11 mouse cellular contexts compared by ENCODE assay signal in genomic region chr11:89065297-89065696, GRCm38 (mm10). TPM values are rescaled to one million over a fixed set of nuclear protein-coding genes. Genes with fewer than 3 reads are reported as not detected.
DNase-seq lines count a peak whose midpoint lies in the region; ATAC-seq and TF ChIP-seq lines count a peak whose summit lies in the region.
"Had no signal": no experiment of that assay in that cellular context is flagged by ENCODE, and none has a peak within 500 bp of the region (broad histone marks: within the 10 kb centered on the region; RNA-seq: fewer than 3 reads in every experiment).

No protein-coding gene starts in this region.

- no peak overlapping the region for H3K9ac ChIP-seq in liver, embryonic 12.5 days
- no peak overlapping the region for H3K9ac ChIP-seq in MEL (ENCODE audit: control insufficient read depth, low read depth, low read length, poor library complexity, severe bottlenecking)

- H3K4me1 ChIP-seq in liver, embryonic 12.5 days = peaks cover 27% of the 10 kb centered on the region
- peaks cover 0 to 2% of the 10 kb centered on the region in 2 experiments; a peak in 1 of 4 replicates for H3K4me1 ChIP-seq in MEL (ENCODE audit: control insufficient read depth in 1 of 2, insufficient read depth in 2 of 2, low read length in 2 of 2)

- no peaks in the 10 kb centered on the region for H3K9me3 ChIP-seq in liver, embryonic 12.5 days (replicated peaks)
- H3K9me3 ChIP-seq in MEL (replicated peaks; ENCODE audit: insufficient read depth, low read length) = no peaks in the 10 kb centered on the region

- TF ChIP-seq POLR2A in MEL (IDR thresholded peaks at IDR 0.05; ENCODE audit: control insufficient read depth in 1 of 2, insufficient read depth in 1 of 2, low read depth in 1 of 2, low read length in 2 of 2, poor library complexity in 1 of 2) = no peak

- 86% methylated on average over 3 of the region's 3 CpGs for WGBS in liver, embryonic 12.5 days (ENCODE audit: insufficient replicate concordance)

- TF ChIP-seq CTCF in MEL (IDR thresholded peaks at IDR 0.05 in 2 of 3, conservative IDR thresholded peaks at IDR 0.05 in 1 of 3; ENCODE audit: control insufficient read depth in 1 of 3, insufficient read depth in 1 of 3, low read depth in 2 of 3, low read length in 3 of 3, poor library complexity in 1 of 3, severe bottlenecking in 1 of 3) = peak; percentile 2 to 71 (median 53); a peak in 4 of 6 replicates

- no peak for ATAC-seq in liver, embryonic 12.5 days

- H3K4me2 ChIP-seq in liver, embryonic 12.5 days = no peak overlapping the region

- H3K27ac ChIP-seq in liver, embryonic 12.5 days = no peak overlapping the region
- H3K27ac ChIP-seq in MEL (ENCODE audit: control insufficient read depth, low read depth, low read length) = no peak overlapping the region

- no peak for TF ChIP-seq EP300 in MEL (IDR thresholded peaks at IDR 0.05; ENCODE audit: low read depth in 1 of 2, low read length in 2 of 2)

- H3K36me3 ChIP-seq in liver, embryonic 12.5 days = no peaks in the 10 kb centered on the region
- peaks cover 0 to 11% of the 10 kb centered on the region in 2 experiments; a peak in 2 of 4 replicates for H3K36me3 ChIP-seq in MEL (ENCODE audit: control insufficient read depth in 1 of 2, insufficient read depth in 2 of 2, low read length in 2 of 2)

- peaks cover 2% of the 10 kb centered on the region for H3K79me2 ChIP-seq in MEL (ENCODE audit: control insufficient read depth, insufficient read depth, low read length, poor library complexity)

- H3K27me3 ChIP-seq in liver, embryonic 12.5 days (replicated peaks) = peaks cover 4% of the 10 kb centered on the region; the same call in 1 of the 2 replicates
- H3K27me3 ChIP-seq in MEL (ENCODE audit: control insufficient read depth in 1 of 2, insufficient read depth in 2 of 2, low read length in 2 of 2) = no peaks in the 10 kb centered on the region

- TF ChIP-seq RAD21 in MEL (IDR thresholded peaks at IDR 0.05; ENCODE audit: low read depth, low read length) = peak; percentile 38

- H3K4me3 ChIP-seq in liver, embryonic 12.5 days = no peak overlapping the region
- H3K4me3 ChIP-seq in MEL (ENCODE audit: control insufficient read depth in 1 of 2, insufficient read depth in 1 of 2, low read depth in 2 of 2, low read length in 2 of 2) = no peak overlapping the region

- peak; percentile 59 for DNase-seq in liver
- DNase-seq in CD8-positive naive resting alpha-beta T cell, adult 2 months (ENCODE audit: low read depth in 2 of 2, low spot score in 2 of 2) = peak; percentile 29 to 49
- peak; percentile 72 for DNase-seq in MEL (ENCODE audit: low read depth, low spot score)
- DNase-seq in spleen, postnatal 4 days (ENCODE audit: low spot score in 2 of 2) = peak; percentile 60 to 79
- DNase-seq in yolk sac, embryonic 10.5 days (ENCODE audit: low spot score) = no peak
- DNase-seq in cerebellum, adult 11 months = no peak
- DNase-seq: adrenal gland, postnatal 10 days; heart, postnatal 36 days had no signal

TF ChIP-seq in MEL, 35 proteins besides CTCF, POLR2A, EP300 and RAD21:
- no peak for TF ChIP-seq MAZ (IDR thresholded peaks at IDR 0.05; ENCODE audit: low read depth, low read length)
- no peak for TF ChIP-seq MAFK (IDR thresholded peaks at IDR 0.05; ENCODE audit: borderline replicate concordance, low read depth, low read length)
- TF ChIP-seq GATA1 (IDR thresholded peaks at IDR 0.05; ENCODE audit: low read depth, low read length) = no peak
- peak; percentile 33 for TF ChIP-seq SMC3 (IDR thresholded peaks at IDR 0.05; ENCODE audit: low read depth, low read length)
TF ChIP-seq in MEL: peak in this region for 1.

RNA-seq across cellular contexts. Expression of gene Dgke, which starts 1.4 kb away (rescaled TPM):
- polyA plus RNA-seq in liver, embryonic 12.5 days (2016; fragmentation: Nextera tagmentation; extraction: Ambion mirVana) = 1.6 and 1.7 TPM in 2 replicates
- total RNA-seq in MEL (2012; rRNA removed) = 4.7 and 5.2 TPM in 2 replicates
- polyA plus RNA-seq in MEL (2012; ENCODE audit: insufficient read depth in 1 of 2, insufficient read length in 2 of 2, low read depth in 1 of 2, low replicate concordance in 2 of 2, missing spikeins in 1 of 2) = 1 to 10 TPM in 1 of 2 experiments, not detected in 1; 6.4 TPM

RNA-seq across cellular contexts. Expression of gene Gm525, which starts 8.3 kb away (rescaled TPM):
- polyA plus RNA-seq in liver, embryonic 12.5 days (2016; fragmentation: Nextera tagmentation; extraction: Ambion mirVana) = not detected in 2 replicates
- total RNA-seq in MEL (2012; rRNA removed) = not detected in 2 replicates
- not detected for polyA plus RNA-seq in MEL (2012; ENCODE audit: insufficient read depth in 1 of 2, insufficient read length in 2 of 2, low read depth in 1 of 2, low replicate concordance in 2 of 2, missing spikeins in 1 of 2)
- total RNA-seq: adrenal gland, postnatal 10 days; heart, postnatal 36 days; layer of hippocampus, postnatal 10 days; neutrophil, adult 5-6 weeks had no signal

Comparison
In these comparisons a context has a peak if more than half of its experiments do, and no peak if none do; other contexts are left out.
1. DNase-seq: peak in liver (single experiment), CD8-positive naive resting alpha-beta T cell, adult 2 months (2 of 2), MEL (single experiment) and spleen, postnatal 4 days (2 of 2); none in yolk sac, embryonic 10.5 days (single experiment) and cerebellum, adult 11 months (single experiment).